Mouse (Mus musculus) kidney, postnatal 36 days (tissue): Measurements from ENCODE around the gene Insl6.

Experiments used
- DNase-seq, 2 experiments: peaks; one replicate each; pipeline ENCODE4 v3.0.0; 2021 to 2022; ENCODE audit warnings: mixed read lengths in 2 of 2

Insl6 gene

DNA sequence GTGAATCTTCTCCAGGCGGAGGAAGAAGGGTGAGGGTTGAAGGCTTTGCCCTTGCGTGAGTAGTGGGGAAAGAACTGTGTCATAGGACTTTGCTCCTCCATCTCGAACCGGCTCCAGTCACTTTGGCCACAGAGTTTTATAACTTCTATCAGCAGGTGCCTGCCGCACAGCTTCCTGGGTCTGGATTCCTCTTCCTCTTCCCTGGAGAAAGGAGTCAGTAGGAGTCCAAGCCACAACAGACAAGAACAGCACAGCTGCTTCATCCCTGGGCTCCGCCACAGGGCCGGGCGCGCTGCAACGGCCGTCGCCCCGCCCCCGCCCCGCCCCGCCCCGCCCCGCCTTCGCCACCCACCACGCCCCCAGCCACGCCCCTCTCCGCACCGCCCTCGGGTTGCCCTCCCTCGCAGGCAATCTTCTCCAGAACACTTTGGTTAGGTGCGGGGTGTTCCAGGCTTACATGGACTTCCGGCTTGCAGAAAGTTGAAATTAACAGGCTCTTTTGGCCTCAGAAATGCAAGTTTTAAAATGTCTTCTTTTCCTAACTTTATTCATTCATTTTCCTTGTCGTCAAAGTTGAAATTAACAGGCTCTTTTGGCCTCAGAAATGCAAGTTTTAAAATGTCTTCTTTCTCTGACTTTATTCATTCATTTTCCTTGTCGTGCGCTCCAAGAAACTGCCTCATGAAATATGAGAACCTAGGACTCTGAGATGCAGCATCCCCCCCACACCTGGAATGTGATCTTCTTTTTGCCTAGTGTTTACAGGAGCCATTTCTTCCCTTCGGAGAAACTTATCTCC lies at the start of gene Insl6:
Gene Insl6 (minus strand): TSS at position 304 of the 799 bp plus-strand sequence.
- DNase-seq: peak; percentile 69 to 91

DNA sequence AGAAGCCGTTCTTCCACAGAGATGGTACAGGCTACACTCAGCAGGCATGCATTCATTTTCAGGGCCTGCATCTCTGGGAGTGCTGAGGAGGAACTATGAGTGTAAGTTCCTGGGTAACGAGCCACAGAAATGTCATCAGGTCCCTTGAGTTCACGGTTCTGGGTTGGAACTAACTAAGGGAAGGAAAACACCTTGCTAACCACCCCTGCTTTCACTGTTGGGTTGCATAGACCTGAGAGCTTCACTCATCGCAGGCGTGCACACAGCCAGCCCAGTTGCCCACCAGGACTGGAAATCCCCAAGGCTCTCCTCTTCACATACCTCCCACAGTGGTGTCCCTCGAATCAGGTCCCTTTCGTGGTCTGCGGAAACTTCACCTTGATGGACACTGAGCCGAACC lies 49.8 kb upstream of the Insl6 start:
- DNase-seq: no peak

DNA sequence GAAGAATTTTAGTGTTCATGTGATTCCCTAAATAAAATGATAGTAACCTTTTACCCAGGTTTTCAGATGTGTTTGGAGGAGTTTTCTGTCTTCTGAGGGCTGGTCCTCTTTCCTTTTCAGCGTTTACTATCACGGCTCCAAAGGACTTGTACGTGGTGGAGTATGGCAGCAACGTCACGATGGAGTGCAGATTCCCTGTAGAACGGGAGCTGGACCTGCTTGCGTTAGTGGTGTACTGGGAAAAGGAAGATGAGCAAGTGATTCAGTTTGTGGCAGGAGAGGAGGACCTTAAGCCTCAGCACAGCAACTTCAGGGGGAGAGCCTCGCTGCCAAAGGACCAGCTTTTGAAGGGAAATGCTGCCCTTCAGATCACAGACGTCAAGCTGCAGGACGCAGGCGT lies 48.3 kb upstream of the Insl6 start:
- DNase-seq: no peak

DNA sequence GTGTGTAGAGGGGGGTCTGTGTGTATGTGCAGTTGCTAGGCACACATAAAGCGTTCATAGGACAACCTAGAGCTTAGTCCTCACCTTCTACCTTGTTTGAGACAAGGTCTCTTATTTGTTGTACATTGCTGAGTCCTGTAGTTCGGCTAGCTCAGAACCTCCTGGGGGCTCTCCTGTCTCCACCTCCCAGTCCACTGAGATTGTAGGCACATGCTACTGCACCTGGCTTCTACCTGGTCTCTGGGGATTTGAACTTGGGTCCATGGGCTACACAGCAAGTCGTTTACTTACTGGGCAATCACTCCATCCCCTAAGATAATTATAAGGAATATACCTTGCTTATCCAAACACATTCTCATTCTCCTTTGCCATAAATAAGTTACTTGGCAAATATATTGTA lies 47.5 kb upstream of the Insl6 start:
- DNase-seq: no peak

DNA sequence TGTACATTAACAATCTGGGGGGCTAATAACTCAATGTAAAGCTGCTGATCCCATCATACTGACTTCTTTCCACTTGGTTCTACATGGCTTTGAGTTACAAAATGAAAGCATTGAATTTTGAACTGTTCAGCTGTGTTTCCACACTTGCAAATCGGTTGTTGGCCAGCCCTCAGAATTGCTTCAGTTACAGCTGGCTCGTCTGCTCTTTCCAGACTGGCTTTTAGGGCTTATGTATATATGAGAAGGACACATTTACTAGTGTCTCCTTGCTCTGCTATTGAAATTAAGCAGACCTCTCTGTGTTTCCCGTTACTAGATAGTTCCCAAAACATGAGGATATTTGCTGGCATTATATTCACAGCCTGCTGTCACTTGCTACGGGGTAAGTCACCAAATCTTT lies 47.0 kb upstream of the Insl6 start:
- DNase-seq: no peak

DNA sequence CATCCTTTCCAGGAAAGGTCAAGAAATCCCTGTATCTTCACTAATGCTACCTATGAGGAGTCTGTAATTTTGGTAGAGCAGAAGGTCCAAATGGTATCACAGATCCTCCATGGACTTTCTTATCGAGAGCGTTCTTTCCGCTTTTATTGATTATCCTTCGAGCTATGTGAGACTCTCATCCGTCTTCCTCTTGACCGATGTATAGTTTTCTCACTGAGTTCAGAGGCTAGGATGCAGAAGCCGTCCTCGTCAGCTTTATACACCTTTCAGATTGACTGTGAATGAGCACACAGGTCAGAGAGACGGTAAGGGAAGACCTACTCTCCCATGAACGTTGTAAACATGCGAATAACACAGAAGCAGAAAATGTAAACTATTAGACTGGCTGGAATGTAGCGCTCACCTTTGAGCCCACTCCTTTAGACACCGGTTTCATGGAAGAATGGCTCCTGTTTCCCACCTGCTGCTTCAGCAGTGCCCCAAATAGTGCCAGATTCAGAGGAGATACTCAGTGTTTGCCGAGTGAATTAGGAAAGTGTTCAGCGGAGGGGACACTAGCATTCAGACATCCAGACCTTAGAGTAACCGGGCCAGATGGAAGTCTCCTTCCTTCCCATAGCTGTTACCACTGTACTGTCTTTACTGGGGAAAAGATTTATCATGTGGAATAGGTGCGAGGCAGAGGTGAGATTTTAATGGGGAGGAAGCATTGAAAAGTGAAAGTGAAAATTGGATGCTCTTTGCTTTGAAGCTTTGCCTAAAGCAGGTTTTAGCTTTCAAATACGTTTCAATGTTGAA lies 46.3 kb upstream of the Insl6 start:
- no peak for DNase-seq

DNA sequence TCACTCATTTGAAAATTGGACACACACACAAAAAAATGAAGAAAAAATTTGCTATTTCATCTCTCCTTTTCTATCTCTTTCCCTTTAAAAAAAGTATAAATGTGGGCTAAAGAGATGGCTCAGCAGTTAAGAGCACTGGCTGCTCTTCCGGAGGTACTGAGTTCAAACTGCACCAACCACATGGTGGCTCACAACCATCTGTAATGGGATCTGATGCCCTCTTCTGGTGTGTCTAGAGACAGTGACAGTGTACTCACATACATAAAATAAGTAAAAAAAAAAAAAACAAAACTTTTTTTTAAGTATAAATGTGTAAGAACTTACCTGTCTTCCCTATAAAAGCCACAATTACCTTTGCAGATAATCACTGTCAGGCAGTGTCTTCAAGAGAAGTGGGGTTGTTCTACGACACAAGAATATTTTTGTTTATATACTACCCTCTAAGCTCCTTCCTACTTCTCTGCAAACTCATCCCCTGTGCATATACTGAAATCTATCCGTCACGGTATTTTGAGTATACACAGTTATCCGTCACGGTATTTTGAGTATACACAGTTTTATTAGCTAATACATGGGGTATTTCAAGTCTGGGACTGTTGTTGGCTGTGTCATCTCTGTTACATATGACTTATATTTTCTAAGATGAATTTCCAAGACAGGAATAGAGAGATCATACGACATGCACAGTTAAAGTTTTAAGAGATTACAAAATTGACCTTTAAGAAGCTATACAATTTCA lies 45.6 kb upstream of the Insl6 start:
- no peak for DNase-seq

DNA sequence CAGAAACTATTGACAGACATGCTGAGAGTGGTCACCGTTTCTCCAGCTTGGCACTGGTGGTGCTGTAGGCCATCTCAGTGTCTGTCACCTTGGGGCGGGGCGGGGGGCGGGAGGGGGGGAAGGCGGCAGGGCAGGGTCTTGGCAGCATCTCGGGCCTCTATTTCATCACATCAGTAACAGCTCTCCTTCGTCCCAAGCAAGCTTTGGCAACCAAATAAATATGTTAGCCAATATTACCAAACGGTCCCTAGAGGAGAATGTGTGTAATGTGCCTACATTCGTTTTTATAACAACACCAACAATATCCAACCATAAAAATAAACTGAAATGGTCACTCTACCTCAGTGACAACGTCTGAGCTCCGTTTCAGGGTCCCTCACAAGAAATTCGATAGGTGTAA lies 45.0 kb upstream of the Insl6 start:
- DNase-seq: no peak

DNA sequence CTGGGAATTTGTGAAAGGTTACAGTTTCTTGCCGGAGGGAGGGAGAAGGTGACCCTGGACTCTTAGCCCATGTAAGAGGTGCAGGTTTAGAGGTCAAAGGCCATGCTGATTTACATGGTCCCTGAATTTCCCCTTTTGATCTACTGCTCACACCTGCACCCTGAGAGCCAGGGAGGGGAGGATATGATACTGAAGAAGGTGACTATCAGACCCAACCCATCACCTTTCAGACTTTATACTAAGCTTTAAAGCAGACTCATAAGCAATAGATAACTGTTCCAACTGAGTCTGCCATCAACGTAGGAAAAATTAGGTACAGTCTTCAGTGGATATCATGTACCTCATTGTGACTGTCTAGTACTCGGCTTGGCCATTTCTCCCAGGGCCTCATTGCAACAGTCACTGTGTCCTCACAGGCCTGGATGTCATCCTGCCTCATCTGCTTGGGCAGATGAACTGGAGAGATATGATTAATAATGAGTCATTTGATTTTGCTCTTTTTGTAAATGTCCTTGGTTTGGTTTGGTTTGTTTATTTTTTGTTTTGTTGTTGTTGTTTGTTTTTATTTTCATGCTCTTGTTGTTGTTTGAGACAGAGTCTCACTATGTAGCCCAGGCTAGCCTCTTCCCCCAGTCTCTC lies 43.6 kb upstream of the Insl6 start:
- no peak for DNase-seq

DNA sequence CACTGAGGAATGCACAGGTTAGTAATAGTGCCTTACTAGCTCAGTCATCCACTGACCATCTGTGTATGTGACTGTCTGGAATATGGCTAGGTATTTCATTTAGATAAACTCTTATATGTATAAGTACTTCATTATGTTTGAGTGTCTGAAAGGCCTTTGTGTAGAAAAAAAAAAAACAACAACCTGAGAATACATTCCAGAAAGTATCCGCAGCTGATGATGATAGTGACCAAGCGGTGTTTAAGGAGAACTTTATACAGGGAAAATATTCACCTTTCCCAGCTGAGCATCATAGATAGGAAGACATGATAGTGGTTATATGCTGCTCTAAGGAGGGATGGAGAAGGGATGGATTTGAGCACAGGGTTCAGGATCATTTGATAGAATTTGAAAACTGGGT lies 42.9 kb upstream of the Insl6 start:
- DNase-seq: no peak

DNA sequence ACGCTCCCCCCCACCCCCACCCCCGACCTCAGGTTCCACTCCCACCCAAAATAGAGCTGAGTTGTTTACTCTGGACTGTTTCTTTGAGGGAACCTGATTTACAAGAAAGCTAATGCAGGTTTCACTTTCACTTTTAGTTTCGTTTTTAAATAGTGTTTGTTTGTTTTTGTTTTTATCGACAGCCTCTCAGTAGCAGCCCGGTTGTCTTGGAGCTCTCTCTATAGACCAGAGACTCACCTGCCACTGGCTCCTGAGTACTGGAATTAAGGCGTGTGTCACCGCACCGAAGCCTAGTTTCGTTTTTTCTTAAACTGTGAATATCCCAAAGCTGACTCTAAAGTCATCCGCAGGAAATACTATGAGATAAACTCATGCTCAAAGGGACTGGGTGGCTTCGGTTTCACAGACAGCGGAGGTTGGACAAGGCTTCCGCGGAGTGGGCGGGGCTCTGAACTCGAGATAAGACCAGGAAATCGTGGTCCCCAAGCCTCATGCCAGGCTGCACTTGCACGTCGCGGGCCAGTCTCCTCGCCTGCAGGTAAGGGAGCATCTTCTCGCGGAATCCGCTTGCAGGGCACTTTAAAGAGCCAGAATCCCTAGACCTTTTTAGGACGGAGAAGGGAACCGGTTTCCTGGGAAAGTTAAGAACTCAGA lies 41.9 kb upstream of the Insl6 start, which contains the start of the genes Plgrkt and Cd274:
Gene Plgrkt (minus strand): TSS at position 422 of the 654 bp plus-strand sequence.
Gene Cd274 (plus strand): TSS at position 487 of the 654 bp plus-strand sequence.
- DNase-seq: peak; percentile 90 to 92

DNA sequence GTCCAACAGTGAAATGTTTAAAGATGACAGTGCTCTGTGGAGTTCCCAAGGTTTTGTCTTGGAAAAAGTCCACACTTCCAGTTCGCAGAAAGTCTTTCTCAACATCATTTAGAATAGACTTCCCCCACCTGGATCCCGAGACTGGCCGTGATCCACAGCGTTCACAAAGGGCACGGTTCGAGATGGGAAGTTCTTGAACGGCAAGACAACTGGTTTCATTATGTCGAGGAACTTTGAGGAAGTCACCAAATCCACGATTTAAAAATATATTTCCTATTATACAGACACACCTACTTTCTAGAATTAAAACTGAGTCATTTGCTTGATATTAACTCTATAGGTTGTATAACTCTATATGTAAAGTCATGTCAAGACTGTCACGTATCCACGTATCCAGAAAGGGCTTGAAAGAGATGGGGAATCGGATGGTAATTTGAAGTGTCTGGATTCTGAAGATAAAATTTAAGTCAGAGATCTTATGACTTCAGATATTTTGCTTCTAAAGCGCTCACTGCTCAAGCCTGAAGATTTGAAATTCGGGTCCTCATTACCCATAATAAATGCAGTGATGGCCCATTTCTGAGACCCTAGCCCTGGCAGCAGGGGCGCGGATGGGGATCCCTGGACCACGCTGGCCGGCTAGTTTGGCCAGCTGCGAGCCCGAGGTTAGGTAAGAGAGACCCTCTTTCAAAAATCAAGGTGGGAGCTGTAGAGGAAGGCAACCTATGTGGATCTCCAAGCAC lies 41.2 kb upstream of the Insl6 start:
- DNase-seq: no peak

DNA sequence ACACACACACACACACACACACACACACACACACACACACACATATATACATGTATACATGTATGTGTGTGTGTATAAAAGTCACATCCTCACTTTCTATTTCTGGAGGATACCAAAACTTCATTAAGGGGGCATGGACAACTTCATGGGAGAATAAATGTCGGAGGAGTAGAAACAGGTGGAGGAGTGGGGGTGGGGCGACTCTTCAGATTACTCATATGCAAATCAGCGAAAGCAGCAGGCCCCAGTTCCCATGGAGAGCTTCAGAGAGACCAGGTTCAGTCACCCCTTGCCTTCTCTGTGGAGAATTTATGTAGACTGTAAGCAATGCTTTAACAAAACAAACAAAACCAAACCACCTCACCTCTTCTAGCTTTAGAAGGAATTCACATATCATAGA lies 39.9 kb upstream of the Insl6 start:
- DNase-seq: no peak

DNA sequence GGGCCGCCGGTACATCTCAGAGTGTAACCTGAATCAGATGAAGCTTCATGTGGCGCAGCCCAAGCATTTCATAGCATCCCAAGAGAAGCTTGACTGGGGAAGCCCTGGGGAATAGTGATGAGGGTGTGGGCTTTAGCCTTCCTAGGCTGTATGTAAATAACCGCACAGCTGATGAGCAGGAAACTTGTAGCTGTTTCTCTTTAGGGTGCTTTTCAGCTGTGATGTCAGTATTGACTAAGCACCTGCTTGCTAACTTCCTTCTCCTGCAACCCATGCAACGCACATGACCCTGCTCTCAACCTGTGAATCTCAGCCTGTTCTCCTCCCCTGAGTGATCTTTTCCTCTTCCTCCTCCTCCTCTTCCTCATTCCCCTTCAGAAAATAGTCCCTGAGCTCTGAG lies 38.9 kb upstream of the Insl6 start:
- no peak for DNase-seq

DNA sequence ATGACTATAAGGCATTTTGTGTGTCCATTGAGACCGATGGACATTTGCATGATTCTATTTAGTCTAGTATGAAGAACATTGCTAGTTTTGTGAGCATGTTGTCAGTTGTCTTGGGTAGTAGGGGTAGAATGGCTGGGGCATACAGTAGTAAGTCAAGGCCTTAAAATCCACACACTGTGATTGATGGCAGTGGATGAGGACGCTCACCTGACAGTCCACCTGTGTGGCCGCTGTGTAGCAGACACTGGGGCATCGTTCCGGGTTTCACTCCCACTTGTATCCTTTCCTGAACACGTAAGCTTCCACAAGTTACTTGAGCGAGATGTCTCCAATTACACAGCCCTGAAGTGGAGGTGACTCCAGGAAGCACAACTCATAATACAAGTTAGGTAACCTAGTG lies 38.4 kb upstream of the Insl6 start:
- DNase-seq: no peak

DNA sequence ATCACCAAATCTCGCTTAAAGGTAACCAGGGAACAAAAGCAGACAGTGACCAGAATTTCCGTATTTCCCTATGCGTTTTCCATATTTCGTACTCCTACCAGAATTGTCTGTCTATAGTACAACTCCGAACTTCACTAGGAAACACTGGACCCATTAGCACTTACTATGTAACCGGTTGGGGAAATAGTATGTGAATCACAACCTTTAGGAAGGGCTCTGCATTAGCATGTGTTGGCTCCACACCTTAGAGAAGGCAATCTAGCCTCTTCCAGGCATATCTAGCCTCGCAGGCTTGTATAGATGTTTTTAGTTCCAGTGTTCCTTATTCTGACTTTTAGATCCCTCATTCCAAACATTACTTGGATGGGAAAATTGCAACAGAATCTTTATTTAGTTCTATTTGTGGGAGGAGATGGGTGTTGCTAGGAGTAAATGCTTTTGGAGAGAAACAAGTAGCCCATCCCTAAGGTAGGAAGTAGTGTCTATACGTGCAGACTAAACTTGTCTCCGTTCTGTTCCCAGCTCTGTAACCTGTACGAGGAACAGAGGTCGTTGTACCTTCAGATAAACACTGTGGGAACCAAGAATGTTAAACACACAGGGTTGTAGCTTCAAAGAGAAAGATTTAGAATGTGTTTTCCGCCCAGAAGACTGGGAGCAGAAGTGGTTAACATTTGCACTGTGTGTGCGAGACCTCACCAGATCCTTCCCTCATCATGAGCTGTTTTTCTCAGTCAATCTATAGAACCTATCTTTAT lies 37.2 kb upstream of the Insl6 start:
- DNase-seq: no peak

DNA sequence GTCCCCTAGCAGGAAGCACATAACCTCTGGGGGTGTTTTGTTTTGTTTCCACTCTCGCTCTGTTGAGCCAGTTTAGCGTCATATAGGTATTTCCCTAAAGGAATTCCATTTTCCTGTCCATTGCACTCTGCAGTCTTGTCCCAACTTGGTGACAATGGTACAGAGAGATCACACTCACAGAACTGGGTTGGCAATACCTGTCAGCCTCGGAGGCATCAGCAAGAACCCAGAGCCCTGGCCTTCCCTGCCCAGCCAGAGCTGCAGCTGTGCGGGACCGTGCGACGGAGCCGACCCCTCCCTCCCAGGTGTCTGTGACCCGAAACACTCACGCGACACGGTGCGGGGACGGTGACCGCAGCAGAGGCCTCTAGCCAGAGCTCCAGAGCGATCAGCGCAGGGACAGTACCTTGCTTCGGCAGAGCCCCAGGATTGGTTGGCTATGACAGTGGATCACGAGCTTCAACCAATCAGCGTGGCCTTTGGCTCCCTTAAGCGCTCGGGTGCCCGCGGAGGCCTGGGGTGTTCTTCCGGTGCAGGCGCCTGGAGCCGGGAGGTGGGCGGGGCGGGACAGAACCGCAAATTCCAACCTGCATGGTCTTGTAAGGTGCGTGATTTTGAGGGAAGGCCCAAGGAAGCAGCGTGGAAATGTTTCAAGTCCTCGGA lies 36.4 kb upstream of the Insl6 start:
- peak; percentile 94 to 96 for DNase-seq

DNA sequence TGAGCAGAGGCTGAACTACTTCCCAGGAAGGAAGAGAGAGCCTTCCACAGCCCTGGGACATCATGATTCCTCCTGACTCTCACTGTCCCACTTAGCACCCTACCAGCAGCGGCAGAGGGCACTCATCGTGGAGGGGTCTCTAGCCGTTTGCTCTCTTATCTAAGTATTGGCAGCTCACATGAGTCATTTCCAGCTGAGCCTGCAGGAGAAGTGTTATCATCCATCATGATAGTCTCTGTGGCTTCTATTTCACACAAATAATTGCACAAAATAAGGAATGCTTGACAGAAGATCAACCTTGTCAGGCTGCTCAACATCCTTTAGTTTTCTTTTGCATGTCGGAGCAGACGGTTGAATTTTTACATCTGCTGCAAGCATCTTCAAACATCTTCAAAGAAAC lies 35.1 kb upstream of the Insl6 start:
- no peak for DNase-seq

DNA sequence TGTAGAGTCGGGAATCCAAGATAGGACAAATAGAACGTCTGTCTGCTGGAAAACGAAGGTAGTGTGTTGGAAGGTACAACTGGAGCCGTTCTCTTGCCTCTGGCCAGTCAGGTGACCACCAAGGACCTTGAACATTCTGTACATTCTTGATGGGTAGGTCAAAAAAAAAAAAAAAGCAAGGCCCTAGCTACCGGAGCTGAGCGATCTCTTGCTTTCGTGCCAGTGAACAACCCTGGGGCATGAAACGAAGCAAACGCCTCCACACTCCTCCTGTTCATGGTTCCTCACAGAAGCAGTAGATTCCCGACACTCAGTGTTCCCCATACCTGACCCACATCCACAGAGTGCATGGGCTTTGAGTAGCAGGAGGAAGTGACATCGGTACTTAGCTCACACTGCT lies 31.1 kb upstream of the Insl6 start:
- DNase-seq: peak; percentile 20 to 51
